ENCODE assay signal across 1 mouse cellular context in the genomic region with DNA sequence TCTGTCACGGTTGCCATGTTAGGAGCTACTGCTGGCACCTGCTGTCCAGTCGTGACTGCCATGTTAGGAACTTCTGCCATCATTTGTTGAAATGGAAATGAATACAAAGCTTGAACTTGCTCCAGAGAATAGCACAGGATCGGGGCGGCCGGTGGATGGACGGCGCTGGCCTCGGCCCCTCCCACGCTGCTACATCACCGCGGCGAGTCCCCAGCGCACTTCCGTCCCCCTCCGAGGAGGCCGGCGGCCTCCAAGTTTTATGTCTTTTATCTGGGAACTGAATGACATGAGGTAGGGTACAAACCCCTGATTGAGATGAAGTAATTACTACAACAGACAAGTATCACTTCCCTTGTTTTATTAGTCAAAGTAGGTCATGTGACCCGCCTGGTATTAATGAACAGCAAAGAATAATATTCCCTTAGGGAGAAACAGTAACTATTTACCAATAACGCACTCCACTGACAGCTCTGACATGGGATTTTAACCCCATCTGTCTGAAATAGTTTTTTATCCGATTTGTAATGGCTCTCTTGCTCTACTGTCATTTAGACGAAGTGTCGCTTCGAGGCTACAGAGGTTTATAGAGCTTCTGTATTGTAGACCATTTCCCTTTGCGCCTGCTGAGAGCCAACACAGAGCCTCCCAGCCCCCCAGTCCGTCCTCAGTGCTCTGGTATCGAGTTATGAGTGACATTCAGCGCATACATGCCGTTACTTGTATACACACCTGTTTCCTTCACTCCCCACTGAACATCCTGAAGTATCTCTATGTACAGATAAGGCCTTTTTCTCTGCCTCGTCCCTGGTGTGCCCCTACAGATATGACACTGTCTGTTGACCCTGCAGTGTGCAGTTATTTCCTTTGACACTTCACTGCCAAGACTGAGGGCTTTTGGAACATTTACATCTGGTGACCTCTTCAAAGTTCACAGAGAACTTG.
TF ChIP-seq lines count a peak whose summit lies in the region.

No protein-coding gene starts in this region.

TF ChIP-seq in MEL, 35 proteins besides CTCF, POLR2A, EP300 and RAD21 (continued from another document):
- peak; percentile 73 for TF ChIP-seq MXI1 (IDR thresholded peaks at IDR 0.05; ENCODE audit: low read depth, low read length)
- TF ChIP-seq ZNF384 (IDR thresholded peaks at IDR 0.05; ENCODE audit: low read depth, low read length), result no peak
- TF ChIP-seq MAZ (IDR thresholded peaks at IDR 0.05; ENCODE audit: low read depth, low read length), result peak; percentile 85
- TF ChIP-seq CHD2 (IDR thresholded peaks at IDR 0.05; ENCODE audit: low read length), result peak; percentile 55
- peak; percentile 55 for TF ChIP-seq ZMIZ1 (IDR thresholded peaks at IDR 0.05; ENCODE audit: low read depth, low read length)
- TF ChIP-seq HCFC1 (IDR thresholded peaks at IDR 0.05; ENCODE audit: low read depth, low read length), result peak; percentile 49; the same call in 1 of the 2 replicates
- TF ChIP-seq POLR2AphosphoS2 (IDR thresholded peaks at IDR 0.05; ENCODE audit: low read length), result no peak
- TF ChIP-seq MYC (IDR thresholded peaks at IDR 0.05; ENCODE audit: low read depth, low read length), result peak; percentile 74; the same call in 1 of the 2 replicates
- peak; percentile 50 for TF ChIP-seq TBP (IDR thresholded peaks at IDR 0.05; ENCODE audit: low read depth, low read length)
- TF ChIP-seq GATA1 (IDR thresholded peaks at IDR 0.05; ENCODE audit: low read depth, low read length), result peak; percentile 97
